Mouse (Mus musculus) layer of hippocampus, postnatal 36 days (tissue): ENCODE results near the gene Grb10. TPM values are rescaled to one million over a fixed set of nuclear protein-coding genes. Genes with fewer than 3 reads are reported as not detected.

Experiments used
- DNase-seq, 2 experiments: peaks; one replicate each; pipeline ENCODE4 v3.0.0; 2022
- total RNA-seq, 2 experiments: library from RNA; stranded (reverse); gene quantifications; 2 replicates each; pipeline ENCODE4 v1.2.3; 2021

Grb10 gene
- total RNA-seq, 2 experiments from 2014 or later: 21.9 to 22.6 TPM

- DNase-seq: no peak
Measured at GRCm38 (mm10) chr11:12032831-12033230, 5.7 kb downstream of the Grb10 start.

- DNase-seq: peak in 1 of 2 experiments; percentile 31
Measured at GRCm38 (mm10) chr11:12026638-12027037, 11.8 kb downstream of the Grb10 start.

GRCm38 (mm10) chr11:12025756-12026593 lies 12.5 kb downstream of the Grb10 start:
- DNase-seq: peak; percentile 60 to 74

- peak in 1 of 2 experiments; percentile 21 for DNase-seq
Measured at GRCm38 (mm10) chr11:12025392-12025755, 13.1 kb downstream of the Grb10 start.

GRCm38 (mm10) chr11:12023051-12023450 lies 15.4 kb downstream of the Grb10 start:
- DNase-seq: no peak

- no peak for DNase-seq
Measured at GRCm38 (mm10) chr11:12019651-12020050, 18.8 kb downstream of the Grb10 start.

GRCm38 (mm10) chr11:12018604-12019003 lies 19.9 kb downstream of the Grb10 start:
- DNase-seq: no peak

GRCm38 (mm10) chr11:12010084-12010483 lies 28.4 kb downstream of the Grb10 start:
- no peak for DNase-seq

- no peak for DNase-seq
Measured at GRCm38 (mm10) chr11:12000293-12000910, 38.1 kb downstream of the Grb10 start.

- no peak for DNase-seq
Measured at GRCm38 (mm10) chr11:11998881-11999280, 39.6 kb downstream of the Grb10 start.

- DNase-seq: peak in 1 of 2 experiments; percentile 7
Measured at GRCm38 (mm10) chr11:11997045-11997444, 41.4 kb downstream of the Grb10 start.

GRCm38 (mm10) chr11:11995371-11995770 lies 43.1 kb downstream of the Grb10 start:
- DNase-seq: no peak

GRCm38 (mm10) chr11:11993807-11994206 lies 44.7 kb downstream of the Grb10 start:
- DNase-seq: no peak

- DNase-seq: no peak
Measured at GRCm38 (mm10) chr11:11993183-11993582, 45.3 kb downstream of the Grb10 start.

- DNase-seq: no peak
Measured at GRCm38 (mm10) chr11:11989850-11990249, 48.6 kb downstream of the Grb10 start.

- no peak for DNase-seq
Measured at GRCm38 (mm10) chr11:11987233-11987632, 51.2 kb downstream of the Grb10 start.

- DNase-seq: no peak
Measured at GRCm38 (mm10) chr11:11978611-11979197, 59.8 kb downstream of the Grb10 start.

- peak in 1 of 2 experiments; percentile 6 for DNase-seq
Measured at GRCm38 (mm10) chr11:11974591-11975255, 63.8 kb downstream of the Grb10 start.

- DNase-seq: peak; percentile 47 to 66
Measured at GRCm38 (mm10) chr11:11973366-11974014, 65.0 kb downstream of the Grb10 start.

GRCm38 (mm10) chr11:11972401-11973110 lies 65.9 kb downstream of the Grb10 start:
- DNase-seq: no peak

GRCm38 (mm10) chr11:11970246-11970645 lies 68.2 kb downstream of the Grb10 start:
- DNase-seq: no peak

GRCm38 (mm10) chr11:11968830-11969229 lies 69.7 kb downstream of the Grb10 start:
- no peak for DNase-seq
